Mouse (Mus musculus) C2C12 (cell line): ENCODE measurements around the gene Ibtk. TPM values are rescaled to one million over a fixed set of nuclear protein-coding genes. Genes with fewer than 3 reads are reported as not detected.

Experiments used
- H3K27me3 ChIP-seq: one replicate; pipeline ENCODE4 v1.6.1; 2011; ENCODE audit not compliant: control insufficient read depth, insufficient read depth, insufficient read length
- H3K36me3 ChIP-seq: one replicate; pipeline ENCODE4 v1.6.1; 2011; ENCODE audit not compliant: control insufficient read depth, insufficient read depth
- H3K4me3 ChIP-seq: one replicate; pipeline ENCODE4 v1.5.1; 2011; ENCODE audit warnings: mild to moderate bottlenecking, control low read depth; ENCODE audit not compliant: poor library complexity, insufficient read depth, severe bottlenecking
- H3K79me2 ChIP-seq: one replicate; pipeline ENCODE4 v1.6.1; 2011; ENCODE audit not compliant: control insufficient read depth, insufficient read depth
- H3K79me3 ChIP-seq: one replicate; pipeline ENCODE4 v1.6.1; 2011; ENCODE audit warnings: low read depth, control low read depth
- H3ac ChIP-seq: one replicate; pipeline ENCODE3; 2011; ENCODE audit warnings: low read depth; ENCODE audit not compliant: control insufficient read depth, insufficient read length
- CEBPB ChIP-seq: IDR thresholded peaks from one replicate; pipeline ENCODE4 v1.6.1; 2011; ENCODE audit warnings: low read depth, mild to moderate bottlenecking, control low read depth, moderate library complexity
- CTCF ChIP-seq: IDR thresholded peaks from one replicate; pipeline ENCODE4 v1.5.1; 2011; ENCODE audit not compliant: control insufficient read depth, insufficient read depth, insufficient read length
- FOSL1 ChIP-seq: IDR thresholded peaks from one replicate; pipeline ENCODE4 v1.8.0; 2011; ENCODE audit warnings: mild to moderate bottlenecking, low read length; ENCODE audit not compliant: poor library complexity, insufficient read depth, severe bottlenecking
- MAX ChIP-seq: IDR thresholded peaks from one replicate; pipeline ENCODE4 v1.6.1; 2011; ENCODE audit warnings: mild to moderate bottlenecking, control low read depth
- MYOD1 ChIP-seq: IDR thresholded peaks from one replicate; pipeline ENCODE4 v1.6.1; 2011; ENCODE audit warnings: low read depth; ENCODE audit not compliant: control insufficient read depth, insufficient read length
- MYOG ChIP-seq: IDR thresholded peaks from one replicate; pipeline ENCODE4 v1.6.1; 2011; ENCODE audit not compliant: control insufficient read depth, insufficient read length; ENCODE audit errors: extremely low read depth
- USF1 ChIP-seq: IDR thresholded peaks from one replicate; pipeline ENCODE4 v1.6.1; 2011; ENCODE audit warnings: low read depth, mild to moderate bottlenecking, control low read depth, moderate library complexity
- polyA plus RNA-seq: library from polyadenylated mRNA; unstranded; fragments of >200 nt; fragmentation: generic; extraction: Trizol; gene quantifications from one replicate; pipeline ENCODE4 v1.2.1, GENCODE M21; 2012; ENCODE audit warnings: missing spikeins

The Ibtk gene
- polyA plus RNA-seq, 1 experiment, result 8.3 TPM

- H3K27me3 ChIP-seq, result no peaks in the 10 kb centered on the region
- H3K36me3 ChIP-seq, result no peaks in the 10 kb centered on the region
- no peaks in the 10 kb centered on the region for H3K79me2 ChIP-seq
- H3ac ChIP-seq, result no peak overlapping the region
- H3K4me3 ChIP-seq, result no peak overlapping the region
- no peak for TF ChIP-seq CEBPB
- TF ChIP-seq MYOG, result no peak
- no peak for TF ChIP-seq MYOD1
- TF ChIP-seq FOSL1, result no peak
- TF ChIP-seq CTCF, result no peak
- TF ChIP-seq USF1, result no peak
- TF ChIP-seq MAX, result no peak
- no peaks in the 10 kb centered on the region for H3K79me3 ChIP-seq
These were observed 22.3 kb upstream of the Ibtk start for GRCm38 (mm10) chr9:85771454-85771853.

- Histone ChIP-seq H3K79me3 (no peaks in the 10 kb centered on the region), H3ac (no peak overlapping the region), H3K79me2 (no peaks in the 10 kb centered on the region), H3K36me3 (no peaks in the 10 kb centered on the region), H3K4me3 (no peak overlapping the region), H3K27me3 (no peaks in the 10 kb centered on the region)
- TF ChIP-seq CTCF, result no peak
- no peak for TF ChIP-seq MYOD1
- no peak for TF ChIP-seq MAX
- TF ChIP-seq FOSL1, result no peak
- no peak for TF ChIP-seq CEBPB
- TF ChIP-seq MYOG, result no peak
- no peak for TF ChIP-seq USF1
These were observed 21.2 kb upstream of the Ibtk start for GRCm38 (mm10) chr9:85770369-85770768.

GRCm38 (mm10) chr9:85769057-85769789 lies 20.1 kb upstream of the Ibtk start:
- H3K79me3 ChIP-seq, result no peaks in the 10 kb centered on the region
- H3ac ChIP-seq, result no peak overlapping the region
- no peaks in the 10 kb centered on the region for H3K36me3 ChIP-seq
- no peak for TF ChIP-seq CTCF
- H3K27me3 ChIP-seq, result no peaks in the 10 kb centered on the region
- H3K79me2 ChIP-seq, result no peaks in the 10 kb centered on the region
- no peak overlapping the region for H3K4me3 ChIP-seq

- Histone ChIP-seq H3K36me3 (no peaks in the 10 kb centered on the region), H3ac (no peak overlapping the region), H3K27me3 (no peaks in the 10 kb centered on the region), H3K79me3 (no peaks in the 10 kb centered on the region), H3K4me3 (no peak overlapping the region), H3K79me2 (no peaks in the 10 kb centered on the region)
- TF ChIP-seq FOSL1, result no peak
- no peak for TF ChIP-seq MYOG
- TF ChIP-seq MAX, result no peak
These were observed 18.1 kb upstream of the Ibtk start for GRCm38 (mm10) chr9:85767255-85767654.

- Histone ChIP-seq H3K4me3 (no peak overlapping the region), H3K79me2 (no peaks in the 10 kb centered on the region), H3K36me3 (no peaks in the 10 kb centered on the region), H3K27me3 (no peaks in the 10 kb centered on the region), H3ac (no peak overlapping the region), H3K79me3 (no peaks in the 10 kb centered on the region)
- no peak for TF ChIP-seq MAX
- no peak for TF ChIP-seq FOSL1
- TF ChIP-seq MYOG, result no peak
- TF ChIP-seq CEBPB, result no peak
- TF ChIP-seq MYOD1, result no peak
- TF ChIP-seq USF1, result no peak
- TF ChIP-seq CTCF, result no peak
These were observed 13.3 kb upstream of the Ibtk start for GRCm38 (mm10) chr9:85762476-85762875.

- no peak overlapping the region for H3K4me3 ChIP-seq
These were observed 1.7 kb upstream of the Ibtk start for GRCm38 (mm10) chr9:85750797-85751196.

More at GRCm38 (mm10) chr9:85750797-85751196, 1.7 kb upstream of the Ibtk start:
- Histone ChIP-seq H3K27me3 (no peaks in the 10 kb centered on the region), H3ac (no peak overlapping the region), H3K36me3 (no peaks in the 10 kb centered on the region), H3K79me2 (peaks cover 32% of the 10 kb centered on the region), H3K79me3 (peaks cover 23% of the 10 kb centered on the region)
- no peak for TF ChIP-seq CEBPB
- no peak for TF ChIP-seq MYOD1
- no peak for TF ChIP-seq USF1
- no peak for TF ChIP-seq FOSL1
